Mouse (Mus musculus) right cerebral cortex, postnatal 25 days (tissue): ENCODE results near the gene Tmcc1.

Experiments
- DNase-seq: peaks from one replicate; pipeline ENCODE4 v3.0.0; 2022

Gene Tmcc1

DNA sequence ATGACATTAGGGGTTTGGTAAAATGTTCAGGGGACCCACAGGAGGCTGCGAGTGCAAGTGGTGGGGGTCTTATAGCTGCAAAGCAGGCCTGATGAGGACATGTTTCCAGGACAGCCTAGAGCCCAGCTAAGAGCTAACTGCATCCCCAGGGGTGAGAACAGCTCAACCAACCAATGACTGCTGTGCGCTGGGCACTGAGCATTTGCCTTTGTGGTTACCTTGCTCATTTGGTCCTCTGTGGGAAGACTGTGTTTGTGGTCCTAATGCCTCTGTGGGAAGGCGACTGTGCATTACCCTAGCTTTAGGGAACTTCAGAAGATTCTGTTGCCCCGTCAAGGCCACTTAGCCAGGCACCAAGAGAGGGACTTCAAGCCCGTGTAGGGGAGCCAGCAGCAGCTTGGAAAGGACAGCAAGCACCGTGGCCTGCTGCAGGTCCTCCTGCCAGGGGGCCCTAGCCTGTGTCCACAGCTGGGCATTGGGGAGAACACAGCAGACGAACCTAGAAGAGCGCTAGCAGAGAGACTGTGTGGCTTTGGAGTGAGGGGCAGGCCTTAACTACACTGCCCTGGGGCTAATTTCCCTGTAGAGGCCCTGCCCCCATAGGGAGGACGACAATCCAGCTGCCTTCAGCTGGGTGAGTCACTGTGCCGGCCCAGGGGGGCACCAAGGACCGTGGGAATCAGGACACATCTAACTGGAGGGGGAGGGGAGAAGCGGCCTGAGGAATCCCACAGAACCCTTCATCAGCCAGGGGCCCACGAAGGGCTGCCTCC, 202.0 kb downstream of the Tmcc1 start:
- DNase-seq: peak; percentile 42

DNA sequence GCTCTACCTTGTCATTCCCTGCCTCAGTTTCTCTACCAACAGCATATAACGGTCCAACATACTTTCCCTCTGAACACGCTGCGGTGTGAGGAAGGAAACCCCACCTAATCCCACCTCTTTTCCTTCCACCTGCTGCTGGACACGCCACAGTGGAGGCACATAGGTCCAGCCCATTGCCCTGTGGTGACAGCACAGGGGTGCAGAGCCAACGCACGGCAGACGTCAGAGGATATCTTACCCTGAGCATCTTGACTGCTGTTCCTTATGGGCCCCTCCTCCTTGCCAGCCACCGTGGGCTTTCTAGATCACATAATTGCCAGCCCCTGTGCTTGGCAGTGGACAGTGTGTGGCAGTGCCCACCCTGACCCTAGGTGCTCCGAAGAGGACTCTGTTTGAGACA, 202.8 kb downstream of the Tmcc1 start:
- no peak for DNase-seq

DNA sequence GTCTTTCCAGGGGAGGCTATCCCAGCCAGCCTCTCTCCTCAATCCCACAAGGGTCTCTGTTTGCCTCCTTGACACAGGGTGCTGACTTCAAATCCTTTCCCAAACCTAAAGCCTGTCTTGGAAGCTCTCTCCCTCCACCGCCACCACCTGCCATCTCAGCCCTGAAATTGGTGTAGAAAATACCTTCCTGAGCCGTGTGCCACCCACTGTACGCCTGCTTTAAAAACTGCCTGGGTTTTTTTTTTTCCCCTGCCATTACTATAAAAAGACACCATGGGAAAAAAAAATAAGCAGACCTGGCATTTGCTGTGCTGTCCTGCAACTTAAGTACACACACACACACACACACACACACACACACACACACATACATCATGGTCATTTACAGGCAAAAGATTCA, 203.2 kb downstream of the Tmcc1 start:
- peak; percentile 47 for DNase-seq

DNA sequence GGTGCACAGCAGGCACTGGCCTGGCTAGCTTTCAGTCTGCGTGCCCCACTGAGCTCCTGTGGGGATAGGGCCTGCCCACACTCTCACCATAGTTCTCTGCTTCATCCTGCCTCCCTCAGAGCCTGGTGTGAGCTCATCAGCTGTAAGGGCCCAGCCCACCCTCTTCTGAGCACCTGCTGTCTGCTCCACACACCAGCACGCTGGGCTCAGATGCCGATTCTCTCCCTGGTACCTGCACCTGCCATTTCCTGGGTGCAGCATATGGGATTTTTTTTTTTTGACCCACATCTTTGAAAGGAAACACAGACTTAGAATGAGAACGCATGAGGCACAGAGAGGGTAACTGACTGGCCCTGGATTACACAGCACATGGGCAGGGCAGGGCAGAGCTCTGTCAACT, 203.7 kb downstream of the Tmcc1 start:
- DNase-seq: peak; percentile 69

DNA sequence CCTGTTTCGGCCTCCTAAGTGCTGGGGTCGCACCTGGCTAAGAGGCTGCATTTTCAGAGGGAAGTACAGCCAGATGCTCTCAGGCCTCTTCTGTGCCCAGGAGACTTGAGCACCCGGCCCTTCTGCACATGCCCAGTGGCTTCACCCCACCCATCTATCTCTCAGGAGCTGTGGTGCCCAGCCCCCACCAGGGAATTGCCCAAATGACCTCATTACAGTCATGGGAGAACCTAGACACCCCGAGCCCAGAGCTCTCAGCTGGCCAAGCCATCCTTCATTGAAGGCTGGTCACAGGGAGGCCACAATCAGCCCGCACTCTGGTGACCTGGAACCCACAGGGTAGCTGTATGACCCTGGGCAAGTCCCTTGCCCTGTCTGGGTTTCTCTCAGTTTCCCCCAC, 204.3 kb downstream of the Tmcc1 start:
- no peak for DNase-seq

DNA sequence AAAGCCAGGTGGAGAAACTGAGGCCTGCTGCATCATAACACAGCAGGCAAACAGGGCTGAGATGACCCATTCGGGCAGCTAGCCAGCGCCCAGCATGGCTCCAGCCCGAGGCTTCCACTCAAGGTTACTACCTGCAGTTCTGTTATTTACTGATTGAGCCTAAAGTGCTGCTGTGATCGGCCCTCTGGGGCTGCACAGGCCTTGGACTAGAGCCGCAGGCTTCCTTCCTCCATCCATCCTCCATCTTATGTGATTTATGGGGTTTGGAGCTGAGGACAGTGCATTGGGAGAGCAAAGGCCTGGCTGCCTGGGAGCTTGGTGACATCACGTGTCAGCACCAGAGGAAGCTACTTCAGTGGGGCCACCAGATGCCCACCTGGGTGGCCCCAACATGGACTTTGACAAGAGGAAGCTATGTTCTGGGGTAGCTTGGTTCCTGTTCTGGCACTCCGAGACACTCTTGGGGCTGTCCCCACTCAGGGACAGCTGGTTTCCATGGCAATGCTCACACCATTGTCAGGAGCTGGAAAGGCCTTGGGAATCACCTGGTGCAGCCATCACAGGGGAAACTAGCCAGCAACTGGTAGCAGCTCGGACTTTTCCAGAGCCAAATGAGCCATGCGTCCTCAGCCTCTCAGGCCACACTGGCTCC, 206.1 kb downstream of the Tmcc1 start:
- DNase-seq: no peak

DNA sequence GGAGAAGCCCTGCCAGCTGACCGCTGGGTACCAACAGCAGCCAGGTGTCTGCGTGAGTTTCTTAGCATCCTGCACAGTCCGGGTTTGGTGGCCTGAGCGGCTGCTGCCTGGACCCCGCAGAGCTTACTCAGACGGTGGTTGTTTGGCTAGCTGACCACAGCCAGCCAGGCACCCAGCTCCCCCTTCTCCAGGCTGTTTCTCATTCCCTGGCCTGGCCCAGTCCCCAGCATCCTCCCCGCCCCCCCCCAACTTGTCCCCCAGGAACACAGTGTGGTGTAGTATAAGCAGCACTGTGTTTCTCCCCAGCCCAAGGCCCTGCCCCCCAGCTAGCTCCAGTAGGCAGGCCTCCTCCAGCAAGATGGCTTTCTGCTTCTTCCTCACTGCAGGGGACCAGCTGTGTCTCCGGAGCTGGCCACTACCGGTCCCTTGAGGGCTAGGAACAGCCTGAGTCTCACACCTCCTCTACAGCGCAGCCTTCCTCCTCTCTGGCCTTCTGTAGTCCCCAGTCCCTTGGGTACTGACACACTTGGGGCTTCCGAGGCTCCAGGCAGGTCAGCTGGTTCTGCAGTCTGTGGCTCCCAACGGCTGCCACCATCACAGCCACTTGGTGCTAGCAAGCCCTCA, 206.7 kb downstream of the Tmcc1 start:
- no peak for DNase-seq

DNA sequence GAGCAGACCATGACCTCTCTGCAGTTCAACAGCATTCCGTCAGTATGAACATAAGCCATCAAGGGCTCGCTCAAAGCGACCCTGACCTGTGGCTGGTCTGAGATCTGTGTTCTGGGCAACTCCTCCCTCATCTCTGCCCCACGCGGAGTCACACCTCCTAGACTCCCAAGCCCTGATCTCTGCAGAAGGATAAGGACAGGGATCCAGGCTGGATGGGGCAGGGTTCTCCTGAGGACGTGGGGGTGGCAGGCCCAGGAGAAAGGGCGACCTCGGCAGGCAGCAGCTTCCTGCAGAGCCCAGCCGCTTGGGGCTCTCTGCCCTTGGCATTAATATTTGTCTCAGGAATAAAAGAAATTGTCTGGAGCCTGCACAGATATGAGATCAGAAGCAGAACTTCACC, 207.7 kb downstream of the Tmcc1 start:
- no peak for DNase-seq

DNA sequence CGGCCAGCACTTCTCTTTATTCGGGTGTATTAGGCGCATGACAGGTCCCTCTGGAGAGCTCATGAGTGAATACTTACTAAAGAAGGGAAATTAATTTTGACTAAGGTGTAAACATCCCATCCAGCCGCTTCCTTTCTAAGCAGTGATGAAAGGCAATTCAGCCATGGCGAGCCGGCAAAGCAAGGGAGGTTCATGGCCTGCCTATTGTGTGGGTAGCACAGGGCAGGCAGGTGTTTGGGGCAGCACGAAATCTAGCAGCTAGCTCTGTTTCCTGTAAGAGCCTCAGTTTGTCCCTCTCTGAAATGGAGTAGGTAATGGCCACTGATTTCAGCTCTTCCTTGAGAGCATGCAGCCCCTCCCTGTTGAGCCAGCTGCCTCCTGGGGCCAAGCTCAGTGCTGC, 208.7 kb downstream of the Tmcc1 start:
- DNase-seq: no peak

DNA sequence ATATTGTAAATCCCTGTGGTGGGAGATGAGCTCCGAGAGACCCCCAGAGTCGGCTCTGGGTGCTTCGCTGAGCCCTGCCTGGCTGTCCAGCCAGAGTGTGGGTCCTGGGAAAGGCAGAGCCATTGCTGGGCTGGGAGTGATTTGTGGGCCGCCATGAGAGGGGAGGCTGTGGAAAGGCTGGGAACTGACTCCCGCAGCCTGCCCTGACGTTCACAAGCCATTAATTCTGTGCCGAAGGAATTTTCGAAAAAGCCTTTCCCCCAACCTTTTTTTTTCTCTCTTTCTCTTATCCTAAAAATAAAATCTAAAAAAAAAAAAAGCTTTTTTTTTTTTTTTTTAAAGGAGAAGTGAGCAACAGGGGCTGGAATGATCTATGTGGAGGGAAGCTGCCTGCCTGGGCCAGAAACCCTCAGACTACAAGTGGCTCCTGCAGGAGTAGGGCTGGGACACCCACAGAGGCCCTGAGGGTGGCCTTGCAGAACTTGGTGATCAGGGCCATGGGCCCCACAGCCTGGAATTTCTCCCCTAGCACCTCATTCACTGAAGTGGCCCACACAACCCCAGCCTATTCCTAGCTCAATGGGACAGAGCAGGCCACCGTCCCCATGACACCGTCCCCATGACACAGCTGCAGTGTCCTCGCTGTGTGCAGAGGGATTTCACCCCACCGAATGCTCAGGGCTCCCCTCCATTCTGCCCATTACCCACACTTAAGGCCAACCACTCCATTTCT, 209.8 kb downstream of the Tmcc1 start:
- no peak for DNase-seq

DNA sequence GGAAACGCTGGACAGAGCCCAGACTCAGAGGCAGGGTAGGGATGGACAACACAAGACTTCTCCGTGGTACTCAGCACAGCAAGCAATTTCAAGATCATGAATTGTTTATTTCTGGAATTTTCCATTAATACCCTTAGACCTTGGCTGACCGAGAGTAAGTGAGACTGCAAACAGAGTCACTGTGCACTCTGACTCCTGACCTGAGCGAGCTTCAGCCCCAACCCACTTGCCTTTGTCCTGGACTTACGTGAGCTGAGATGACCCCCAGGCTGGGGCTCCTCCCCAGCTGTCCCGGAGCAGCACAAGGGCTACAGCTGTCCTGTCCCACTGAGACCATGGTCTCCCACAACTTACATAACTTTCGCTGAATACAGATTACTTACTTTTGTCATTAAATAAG, 210.4 kb downstream of the Tmcc1 start:
- DNase-seq: no peak

DNA sequence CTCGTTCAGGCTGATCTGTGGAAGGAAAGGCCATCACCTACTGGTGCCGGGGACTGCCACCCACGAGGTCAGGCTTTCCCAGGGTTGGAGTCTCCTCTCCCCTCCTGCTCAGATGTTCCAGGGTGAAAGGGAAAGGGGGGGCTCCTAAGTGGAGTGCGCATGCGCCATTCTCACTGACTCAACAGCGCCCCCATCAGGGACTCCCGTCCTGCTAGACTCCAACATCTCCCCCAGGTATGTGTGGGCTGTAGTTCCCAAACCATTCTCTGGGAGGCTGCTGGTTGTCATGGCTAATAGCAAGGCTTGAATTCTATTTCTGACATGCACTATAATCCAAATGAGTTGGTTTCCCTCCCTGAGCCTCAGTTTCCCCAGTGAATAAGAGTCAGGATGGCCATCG, 214.7 kb downstream of the Tmcc1 start:
- no peak for DNase-seq

DNA sequence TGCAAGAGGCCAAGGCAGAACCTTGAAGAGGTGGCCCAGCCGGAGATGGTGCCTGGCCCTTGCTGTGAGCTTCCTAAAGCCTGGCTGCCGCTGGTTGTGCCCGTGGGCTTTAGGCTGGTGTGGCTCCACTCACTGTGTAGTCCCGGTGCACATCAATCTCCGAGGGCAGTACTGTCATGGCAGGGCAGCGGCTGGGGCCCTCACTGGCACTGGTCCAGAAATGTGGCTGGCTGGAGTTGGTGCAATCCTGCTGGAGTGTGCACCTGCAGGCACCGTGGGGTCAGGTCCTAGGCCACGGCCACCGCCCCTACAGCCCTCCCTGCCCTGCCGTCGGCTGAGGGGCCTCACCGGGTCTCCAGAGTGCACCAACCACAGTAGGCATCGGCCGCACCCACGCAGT, 215.5 kb downstream of the Tmcc1 start:
- no peak for DNase-seq

DNA sequence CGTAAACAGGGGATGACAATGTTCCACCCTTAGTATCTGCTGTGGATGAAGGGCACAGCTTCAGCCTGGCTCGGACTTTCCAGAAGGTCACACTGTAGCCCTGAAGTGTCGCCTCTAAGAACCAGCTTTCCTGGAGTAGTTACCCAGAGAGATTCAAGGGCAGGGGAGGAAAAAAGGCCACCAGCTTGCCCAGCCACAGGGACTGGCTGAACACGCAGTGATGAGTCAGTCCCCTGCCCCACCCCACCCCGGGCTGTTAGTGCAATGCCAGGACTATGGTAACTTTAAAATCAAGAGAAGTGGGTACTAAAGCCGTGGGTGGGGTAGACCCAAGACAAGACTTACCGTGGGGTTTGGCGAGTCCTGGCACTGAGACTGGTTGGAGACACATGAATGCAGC, 217.7 kb downstream of the Tmcc1 start:
- no peak for DNase-seq

DNA sequence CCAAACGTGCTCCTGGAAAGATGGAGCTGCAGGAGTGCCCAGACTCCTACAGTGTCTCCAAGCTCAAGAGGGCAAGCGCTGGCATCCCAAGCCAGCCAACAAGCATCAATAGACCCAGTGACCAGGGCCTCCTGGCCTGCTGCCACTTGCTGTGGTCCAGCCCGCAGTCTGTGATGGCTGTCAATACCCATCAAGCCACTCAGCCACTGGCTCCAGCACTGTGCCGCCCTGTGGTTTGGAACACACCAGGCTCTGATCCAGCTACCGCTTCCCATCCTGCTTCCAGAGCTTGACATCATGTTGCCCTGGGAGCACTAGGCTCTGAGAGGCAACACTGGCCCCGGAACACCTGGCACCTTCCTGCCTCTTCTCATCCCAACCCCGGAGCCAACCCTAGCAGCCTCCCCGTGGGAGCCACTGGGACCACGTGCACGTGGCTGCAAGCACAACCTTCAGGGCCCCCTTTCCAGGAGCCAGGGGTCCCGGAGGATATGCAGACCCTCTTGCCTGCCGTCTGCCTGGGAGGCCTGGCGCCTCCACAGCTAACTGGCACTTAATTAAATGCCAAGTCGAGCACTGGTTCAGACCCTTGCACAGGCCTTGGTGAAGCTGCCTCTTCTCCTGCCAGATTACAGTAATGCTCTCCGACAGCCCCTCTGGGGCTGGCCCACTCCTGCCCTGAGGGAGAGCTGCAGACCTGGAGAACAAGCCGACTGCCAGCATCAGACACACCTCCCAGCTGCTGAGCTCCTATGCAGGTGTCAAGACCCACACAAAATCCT, 219.2 kb downstream of the Tmcc1 start:
- no peak for DNase-seq

DNA sequence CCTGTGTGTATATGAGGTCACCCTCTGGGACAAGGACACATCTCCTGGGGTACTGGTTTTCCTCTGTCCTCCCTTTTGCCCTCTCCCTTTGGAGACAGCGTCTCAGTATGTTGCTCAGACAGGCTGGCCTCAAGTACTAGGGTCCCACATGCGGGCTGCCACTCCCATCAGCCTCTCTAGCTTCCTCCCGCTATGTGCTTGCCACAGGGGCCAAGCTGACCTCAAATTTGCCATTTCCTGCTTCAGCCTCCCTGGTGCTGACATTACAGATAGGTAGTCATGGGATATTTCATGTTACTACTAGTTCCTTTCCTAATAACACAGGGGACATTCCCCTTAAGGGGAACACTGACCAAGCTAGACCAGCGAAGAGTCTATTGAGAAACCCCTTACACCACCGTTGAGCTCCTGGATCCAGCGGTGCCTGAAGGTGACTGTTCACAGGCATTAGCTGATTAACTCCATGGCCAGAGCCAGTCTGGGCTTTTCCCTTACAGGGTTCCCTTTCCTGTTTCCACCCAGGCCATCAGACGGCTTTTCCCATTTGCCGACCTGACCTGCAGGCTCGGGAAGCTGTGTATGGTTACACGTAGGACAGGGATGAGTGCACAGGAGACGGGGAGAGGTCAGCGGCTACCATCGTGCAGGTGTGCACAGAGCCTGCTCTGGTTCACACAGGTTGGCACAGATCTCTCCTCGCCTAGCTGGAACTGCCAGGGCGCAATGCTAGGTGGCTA, 220.0 kb downstream of the Tmcc1 start:
- DNase-seq: no peak

DNA sequence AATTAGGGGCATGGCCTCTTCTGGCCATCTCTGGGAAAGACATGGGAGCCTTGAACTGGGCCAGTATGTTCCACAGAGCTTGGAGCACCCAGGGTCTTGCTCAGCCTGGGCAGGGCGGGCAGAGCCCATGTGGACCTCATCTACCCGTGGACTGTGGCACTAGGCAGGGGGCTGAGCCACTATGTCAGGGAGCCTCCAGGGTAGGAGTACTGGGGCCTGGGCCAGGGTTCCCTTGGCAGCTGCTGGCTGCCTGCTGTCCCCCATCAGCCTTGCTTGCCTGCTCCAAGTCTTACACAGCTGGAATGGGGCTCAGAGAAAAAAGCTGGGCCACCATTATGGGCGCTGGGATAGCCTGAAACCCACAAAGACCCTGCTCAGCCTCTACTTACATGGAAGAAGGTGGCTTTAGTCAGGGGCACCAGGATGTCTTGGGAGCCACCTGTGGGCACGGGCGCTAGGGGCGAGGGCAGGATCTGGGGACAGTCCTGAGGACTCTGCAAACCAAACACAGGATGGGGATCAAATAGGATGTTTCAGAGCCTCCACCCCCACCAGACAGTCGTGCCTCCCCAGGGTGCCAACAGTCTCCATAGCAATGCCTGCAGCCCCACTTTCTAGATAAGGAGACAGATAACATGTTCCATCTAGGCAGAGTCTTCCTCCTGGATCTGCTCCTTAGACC, 221.1 kb downstream of the Tmcc1 start:
- DNase-seq: no peak

DNA sequence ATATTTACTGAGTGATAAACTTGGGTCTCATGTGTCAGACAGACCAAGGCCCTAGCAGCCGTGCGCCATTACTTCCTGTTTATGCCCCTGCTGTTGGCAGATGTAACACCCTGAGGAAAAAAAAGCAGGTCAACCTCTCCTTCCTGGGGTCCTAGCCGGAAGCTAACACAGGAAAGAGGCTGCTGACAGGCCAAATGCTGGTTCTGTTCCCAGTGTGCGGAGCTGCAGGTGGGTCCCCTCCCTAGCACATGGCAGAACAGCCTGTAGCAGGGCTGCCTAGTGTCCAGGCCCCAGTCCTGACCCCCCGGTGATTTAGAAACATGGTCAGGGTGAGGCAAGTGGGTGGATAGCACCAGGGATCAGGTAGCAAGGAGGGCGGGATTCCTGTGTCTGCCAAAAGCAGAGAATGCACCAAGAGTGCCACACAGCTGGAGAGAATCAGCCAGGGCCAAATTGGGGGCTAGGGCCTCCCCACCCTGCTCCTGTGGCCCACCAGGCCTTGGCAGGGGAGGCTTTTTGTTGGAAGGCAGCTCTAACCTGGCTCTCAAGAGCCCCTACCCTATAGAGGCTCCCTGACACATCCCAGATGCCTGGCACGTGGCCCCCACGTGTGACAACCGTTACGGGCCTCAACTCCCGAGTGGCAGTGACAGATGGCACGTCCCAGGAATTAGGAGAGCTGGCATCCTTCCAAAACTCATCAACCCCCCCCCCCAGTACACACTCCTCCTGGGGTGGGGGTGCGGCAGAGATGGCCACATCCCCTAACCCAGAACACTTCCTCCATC, 221.8 kb downstream of the Tmcc1 start:
- DNase-seq: no peak

DNA sequence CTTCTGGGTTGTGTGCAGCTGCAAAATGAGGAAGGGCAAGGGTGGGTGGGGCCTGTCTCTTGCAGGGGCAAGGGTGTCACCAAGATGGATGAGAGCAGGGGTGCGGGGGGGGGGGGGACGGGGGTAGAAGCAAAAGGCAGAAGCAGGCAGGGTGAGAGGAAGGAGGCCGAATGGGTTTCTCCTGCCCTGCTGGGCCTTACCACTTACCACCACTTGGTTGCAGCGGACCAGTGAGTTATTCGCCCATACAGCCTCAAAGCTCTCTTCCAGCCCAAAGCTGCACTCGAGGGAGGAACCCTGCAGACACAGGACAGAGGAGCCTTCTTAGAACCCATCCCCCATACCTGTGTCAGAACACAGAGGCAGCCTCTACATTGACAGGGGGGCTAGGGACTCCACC, 223.3 kb downstream of the Tmcc1 start:
- no peak for DNase-seq

DNA sequence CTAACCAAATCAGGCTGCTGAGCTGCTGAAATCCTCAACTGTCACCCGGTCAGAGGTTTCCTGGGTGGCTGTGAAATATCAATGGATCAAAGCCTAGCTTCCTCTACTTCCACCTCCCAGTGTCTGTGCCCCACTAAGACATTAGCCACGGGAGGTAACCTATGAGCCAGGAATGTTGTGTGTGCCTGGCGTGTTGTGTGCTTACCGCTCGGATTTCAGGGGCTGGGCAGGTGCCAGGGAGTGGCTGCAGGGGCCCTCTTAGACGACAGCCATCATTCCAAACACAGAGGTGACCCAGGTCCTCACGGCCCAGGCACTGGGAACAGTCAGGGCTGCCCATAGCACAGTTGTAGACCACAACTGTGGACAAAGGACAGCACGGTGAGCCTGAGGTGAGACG, 224.2 kb downstream of the Tmcc1 start:
- DNase-seq: no peak

DNA sequence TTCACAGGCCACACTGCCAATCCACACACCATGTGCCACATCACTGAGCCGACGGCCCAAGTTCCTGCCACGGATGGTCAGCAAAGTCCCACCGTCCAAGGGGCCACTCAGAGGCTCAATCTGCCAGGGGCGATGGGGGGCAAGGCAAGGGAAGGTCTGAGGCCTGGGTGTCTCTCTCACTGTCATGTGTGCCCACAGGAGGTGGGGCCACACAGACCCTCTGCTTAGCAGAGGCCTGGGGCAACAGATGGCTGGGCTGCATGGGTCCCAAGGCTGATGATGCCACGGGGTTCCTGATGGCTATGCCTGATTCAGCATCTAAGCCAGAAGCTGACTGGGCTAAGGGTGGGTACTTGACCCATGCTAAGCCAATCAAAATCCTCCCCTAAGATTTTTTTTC, 224.6 kb downstream of the Tmcc1 start:
- DNase-seq: no peak
